Mouse (Mus musculus): ENCODE data around the gene Ubl7.

- TF ChIP-seq GATA1 (IDR thresholded peaks at IDR 0.05; ENCODE audit: low read length) (no peak), TAL1 (IDR thresholded peaks at IDR 0.05; ENCODE audit: low read length) (no peak)
Measured at GRCm38 (mm10) chr9:57910254-57911160, at the start of gene Ubl7.
